Mouse (Mus musculus): Measurements from ENCODE around the gene Gps2.

DNA sequence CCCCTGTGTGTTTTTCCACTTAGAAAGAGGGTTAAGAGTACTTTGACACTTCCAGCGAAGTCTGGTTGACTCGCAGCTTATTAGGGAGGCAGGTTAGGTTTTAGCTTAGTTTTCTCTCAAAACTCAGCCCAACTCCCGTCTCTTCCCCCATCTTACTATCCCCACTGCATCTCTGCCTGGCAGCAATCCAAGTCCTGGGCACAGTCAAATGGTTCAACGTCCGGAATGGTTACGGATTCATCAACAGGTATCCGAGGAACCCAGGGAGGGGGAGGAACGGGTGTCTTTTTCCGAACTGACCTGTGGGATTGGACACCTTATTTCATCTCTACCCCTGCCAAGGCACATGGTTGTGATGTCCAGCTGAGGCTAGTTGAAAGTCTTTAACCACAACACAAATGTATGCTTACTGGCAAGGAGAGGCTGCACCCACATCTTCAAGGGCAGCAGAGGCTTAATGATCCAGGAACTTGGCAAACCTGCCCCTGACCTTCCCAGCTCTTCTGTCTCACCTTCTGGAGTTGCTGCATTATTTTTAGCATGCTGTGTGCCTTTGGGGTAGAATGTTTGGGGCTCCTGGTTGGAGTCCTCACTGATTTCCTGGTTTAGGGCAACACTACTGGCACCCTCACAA, 23.1 kb downstream of the Gps2 start:
- TF ChIP-seq CTCF (IDR thresholded peaks at IDR 0.05; ENCODE audit: low read depth, low read length) (no peak), POLR2A (IDR thresholded peaks at IDR 0.05; ENCODE audit: borderline replicate concordance, low read depth, low read length) (no peak)
